Mouse (Mus musculus) midbrain, embryonic 11.5 days (tissue): ENCODE results near the gene Pou2f2. TPM values are rescaled to one million over a fixed set of nuclear protein-coding genes. Genes with fewer than 3 reads are reported as not detected.

ENCODE experiments used
- ATAC-seq: fragments of 200-750 bp; cut with Nextera tagmentation; 2 replicates; pipeline ENCODE4 v1.8.0; 2017; ENCODE audit warnings: moderate TSS enrichment, moderate library complexity; ENCODE audit not compliant: low FRiP score
- DNase-seq: peaks from one replicate; pipeline ENCODE4 v3.0.0; 2015; ENCODE audit warnings: low spot score; ENCODE audit errors: missing footprints
- H3K27ac ChIP-seq: fragments of 300-500 bp; sonication (generic); 2 replicates; pipeline ENCODE4 v1.5.1; 2014; ENCODE audit warnings: low read depth, low read length
- H3K27me3 ChIP-seq: fragments of 300-500 bp; sonication (generic); 2 replicates; pipeline ENCODE4 v1.6.1; 2014; ENCODE audit warnings: mild to moderate bottlenecking, low read length, moderate library complexity, mixed read lengths; ENCODE audit not compliant: control insufficient read depth, insufficient read depth
- H3K36me3 ChIP-seq: fragments of 300-500 bp; sonication (generic); 2 replicates; pipeline ENCODE4 v1.6.1; 2014; ENCODE audit warnings: mild to moderate bottlenecking, low read length, moderate library complexity, mixed read lengths; ENCODE audit not compliant: control insufficient read depth, insufficient read depth
- H3K4me1 ChIP-seq: fragments of 300-500 bp; sonication (generic); 2 replicates; pipeline ENCODE4 v1.6.1; 2014; ENCODE audit warnings: low read length; ENCODE audit not compliant: control insufficient read depth, insufficient read depth
- H3K4me2 ChIP-seq: fragments of 300-500 bp; sonication (generic); 2 replicates; pipeline ENCODE4 v1.6.1; 2014; ENCODE audit warnings: mild to moderate bottlenecking, moderate library complexity
- H3K4me3 ChIP-seq: fragments of 300-500 bp; sonication (generic); 2 replicates; pipeline ENCODE4 v1.5.1; 2014; ENCODE audit warnings: low read depth, low read length
- H3K9ac ChIP-seq: fragments of 300-500 bp; sonication (generic); 2 replicates; pipeline ENCODE4 v1.6.1; 2014; ENCODE audit warnings: low read length
- H3K9me3 ChIP-seq: fragments of 300-500 bp; sonication (generic); 2 replicates; pipeline ENCODE4 v1.6.1; 2016; ENCODE audit warnings: low read length; ENCODE audit not compliant: control insufficient read depth
- WGBS: fragments of 180-500 bp; shearing (Covaris S2); extraction: QIAGEN DNeasy Blood & Tissue Kit; methylation state at CpG from one replicate; pipeline ENCODE4 v1.1.7; 2014; 5-methylcytosine and 5-hydroxymethylcytosine counted together
- polyA plus RNA-seq: library from polyadenylated mRNA; unstranded; fragments of >200 nt; fragmentation: Nextera tagmentation; extraction: Ambion mirVana; gene quantifications from 2 replicates; pipeline ENCODE4 v1.2.1, GENCODE M21; 2014

The Pou2f2 gene
- polyA plus RNA-seq, 1 experiment from 2014 or later, result 26.6 TPM

- H3K4me3 ChIP-seq, result peak overlapping the region; percentile 51
- DNase-seq (peak; percentile 99), ATAC-seq (peak; percentile 25)
- WGBS, result 1% methylated on average over 53 of the region's 53 CpGs
- peak overlapping the region; percentile 81 for H3K9ac ChIP-seq
- peaks cover 21% of the 10 kb centered on the region for H3K4me1 ChIP-seq
- peak overlapping the region; percentile 97 for H3K4me2 ChIP-seq
- H3K27ac ChIP-seq, result peak overlapping the region; percentile 74; the same call in 1 of the 2 replicates
- no peaks in the 10 kb centered on the region for H3K9me3 ChIP-seq
- H3K27me3 ChIP-seq, result no peaks in the 10 kb centered on the region
- H3K36me3 ChIP-seq, result peaks cover 2% of the 10 kb centered on the region; the same call in 1 of the 2 replicates
Observed at GRCm38 (mm10) chr7:25218705-25219415, 39.3 kb upstream of the Pou2f2 start.

GRCm38 (mm10) chr7:25217653-25218395 is 38.3 kb upstream of the Pou2f2 start:
- 0 out of 2 replicates have a peak overlapping the region, but pooled peaks have one; percentile 51 for H3K4me3 ChIP-seq
- H3K36me3 ChIP-seq, result peaks cover 2% of the 10 kb centered on the region; the same call in 1 of the 2 replicates
- H3K27me3 ChIP-seq, result no peaks in the 10 kb centered on the region
- no peaks in the 10 kb centered on the region for H3K9me3 ChIP-seq
- no peak overlapping the region for H3K27ac ChIP-seq
- no peak overlapping the region for H3K9ac ChIP-seq
- DNase-seq (peak; percentile 31), ATAC-seq (no peak)
- 67% methylated on average over 12 of the region's 12 CpGs for WGBS
- no peak overlapping the region for H3K4me2 ChIP-seq
- H3K4me1 ChIP-seq, result peaks cover 21% of the 10 kb centered on the region

GRCm38 (mm10) chr7:25214172-25214571 is 34.6 kb upstream of the Pou2f2 start:
- no peak for DNase-seq
- Histone ChIP-seq H3K9me3 (no peaks in the 10 kb centered on the region), H3K9ac (no peak overlapping the region), H3K4me2 (no peak overlapping the region), H3K27me3 (no peaks in the 10 kb centered on the region), H3K4me1 (peaks cover 5% of the 10 kb centered on the region), H3K4me3 (no peak overlapping the region), H3K27ac (no peak overlapping the region), H3K36me3 (peaks cover 2% of the 10 kb centered on the region; the same call in 1 of the 2 replicates)
- WGBS, result 96% methylated on average over 2 of the region's 2 CpGs
- no peak for ATAC-seq

- H3K9ac ChIP-seq, result no peak overlapping the region
- 79% methylated on average over 3 of the region's 3 CpGs for WGBS
- H3K4me3 ChIP-seq, result no peak overlapping the region
- H3K27me3 ChIP-seq, result no peaks in the 10 kb centered on the region
- no peaks in the 10 kb centered on the region for H3K9me3 ChIP-seq
- no peak for ATAC-seq
- peak; percentile 31 for DNase-seq
- no peak overlapping the region for H3K4me2 ChIP-seq
- H3K4me1 ChIP-seq, result no peaks in the 10 kb centered on the region
- peaks cover 2% of the 10 kb centered on the region; the same call in 1 of the 2 replicates for H3K36me3 ChIP-seq
- no peak overlapping the region for H3K27ac ChIP-seq
Observed at GRCm38 (mm10) chr7:25213099-25213498, 33.6 kb upstream of the Pou2f2 start.

GRCm38 (mm10) chr7:25210482-25210881 is 31.0 kb upstream of the Pou2f2 start:
- DNase-seq, result no peak
- Histone ChIP-seq H3K4me3 (no peak overlapping the region), H3K27ac (no peak overlapping the region), H3K27me3 (no peaks in the 10 kb centered on the region), H3K4me2 (no peak overlapping the region), H3K9me3 (no peaks in the 10 kb centered on the region), H3K4me1 (no peaks in the 10 kb centered on the region), H3K9ac (no peak overlapping the region), H3K36me3 (peaks cover 2% of the 10 kb centered on the region; the same call in 1 of the 2 replicates)
- WGBS, result 90% methylated on average over 4 of the region's 4 CpGs
- ATAC-seq, result no peak

- no peak overlapping the region for H3K4me2 ChIP-seq
- H3K9ac ChIP-seq, result no peak overlapping the region
- no peaks in the 10 kb centered on the region for H3K4me1 ChIP-seq
- no peaks in the 10 kb centered on the region for H3K27me3 ChIP-seq
- H3K27ac ChIP-seq, result no peak overlapping the region
- DNase-seq (no peak), ATAC-seq (no peak)
- H3K36me3 ChIP-seq, result peaks cover 2% of the 10 kb centered on the region; the same call in 1 of the 2 replicates
- WGBS, result 78% methylated on average over 3 of the region's 3 CpGs
- H3K4me3 ChIP-seq, result no peak overlapping the region
- H3K9me3 ChIP-seq, result no peaks in the 10 kb centered on the region
Observed at GRCm38 (mm10) chr7:25209161-25209622, 29.7 kb upstream of the Pou2f2 start.

GRCm38 (mm10) chr7:25206094-25206830 is 26.7 kb upstream of the Pou2f2 start:
- 86% methylated on average over 16 of the region's 16 CpGs for WGBS
- DNase-seq (peak; percentile 1), ATAC-seq (no peak)
- H3K36me3 ChIP-seq, result peaks cover 5% of the 10 kb centered on the region; the same call in 1 of the 2 replicates
- no peak overlapping the region for H3K4me2 ChIP-seq
- H3K27me3 ChIP-seq, result no peaks in the 10 kb centered on the region
- H3K4me1 ChIP-seq, result no peaks in the 10 kb centered on the region
- H3K4me3 ChIP-seq, result no peak overlapping the region
- no peak overlapping the region for H3K9ac ChIP-seq
- H3K27ac ChIP-seq, result no peak overlapping the region
- H3K9me3 ChIP-seq, result no peaks in the 10 kb centered on the region

- peaks cover 5% of the 10 kb centered on the region; the same call in 1 of the 2 replicates for H3K36me3 ChIP-seq
- no peak overlapping the region for H3K4me3 ChIP-seq
- ATAC-seq, result no peak
- H3K27ac ChIP-seq, result no peak overlapping the region
- H3K9ac ChIP-seq, result no peak overlapping the region
- DNase-seq, result peak; percentile 59
- no peaks in the 10 kb centered on the region for H3K9me3 ChIP-seq
- H3K27me3 ChIP-seq, result no peaks in the 10 kb centered on the region
- no peak overlapping the region for H3K4me2 ChIP-seq
- WGBS, result 84% methylated on average over 16 of the region's 16 CpGs
- H3K4me1 ChIP-seq, result no peaks in the 10 kb centered on the region
Observed at GRCm38 (mm10) chr7:25205355-25206093, 26.0 kb upstream of the Pou2f2 start.
